Mouse (Mus musculus): Measurements from ENCODE around the gene B3gat1.

B3gat1 gene

DNA sequence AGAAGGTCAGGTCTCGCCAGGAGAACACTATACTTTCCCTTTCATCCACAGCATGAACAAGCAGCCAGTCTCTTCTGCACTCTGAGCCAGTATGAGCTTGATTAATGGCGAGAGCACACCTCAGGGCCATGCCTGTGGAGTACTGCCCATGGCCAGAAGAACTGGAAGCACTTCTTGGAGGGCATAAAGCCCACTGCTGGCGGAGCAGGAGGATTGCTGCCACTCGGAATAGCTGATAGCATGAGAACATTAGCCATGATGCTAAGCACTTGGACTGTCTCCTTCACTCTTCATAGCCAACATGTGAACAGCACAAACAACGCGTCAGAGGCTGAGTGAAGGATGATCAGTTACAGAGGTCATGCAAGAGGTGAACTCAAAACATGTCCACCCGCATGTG lies 44.9 kb downstream of the B3gat1 start:
- DNase-seq: no peak

DNA sequence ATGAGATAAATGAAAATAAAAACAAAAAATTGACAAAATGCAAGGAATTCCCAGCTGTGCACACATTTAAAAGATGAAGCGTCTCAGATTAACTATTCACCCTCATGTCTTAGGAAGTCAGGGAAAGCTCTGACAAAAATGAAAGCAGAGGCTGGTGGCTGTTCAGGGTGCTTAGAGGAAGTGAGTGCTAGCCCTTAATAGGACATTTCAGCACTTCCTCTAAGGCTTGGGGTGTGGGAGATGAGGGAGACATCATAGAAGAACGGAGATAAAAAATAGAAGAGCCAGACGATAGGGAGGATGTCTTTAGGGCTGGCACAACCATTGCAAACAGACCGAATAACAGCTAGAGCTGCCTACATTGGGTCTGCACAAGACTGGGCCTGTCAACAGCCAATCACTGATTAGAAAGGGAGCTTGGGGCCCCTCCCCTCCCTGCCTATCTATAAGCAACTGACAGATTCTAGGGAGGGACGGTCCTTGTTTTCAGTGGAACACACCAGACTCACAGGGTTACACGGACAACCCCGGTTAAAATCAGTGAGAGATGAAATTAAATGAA lies 50.0 kb downstream of the B3gat1 start:
- DNase-seq: no peak

DNA sequence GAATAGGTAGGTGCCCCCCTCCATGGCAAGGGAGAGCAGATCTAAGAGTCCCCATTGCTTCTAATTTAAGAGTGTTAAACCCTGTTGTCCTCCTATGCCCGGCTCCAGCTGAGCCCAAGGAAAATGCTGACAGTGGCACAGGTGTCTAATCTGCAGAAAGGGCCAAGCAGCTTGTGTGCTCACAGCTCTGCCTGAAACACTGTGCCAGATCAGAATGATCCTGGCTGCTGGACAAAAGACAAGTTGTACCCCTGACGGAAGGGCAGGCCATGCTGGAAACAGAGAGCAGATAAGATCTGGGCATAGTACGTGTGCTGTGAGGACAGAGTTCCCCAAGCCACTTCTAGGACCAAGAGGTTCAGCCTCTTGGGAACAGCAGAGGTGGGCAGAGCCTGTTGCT lies 59.3 kb downstream of the B3gat1 start:
- no peak for DNase-seq

DNA sequence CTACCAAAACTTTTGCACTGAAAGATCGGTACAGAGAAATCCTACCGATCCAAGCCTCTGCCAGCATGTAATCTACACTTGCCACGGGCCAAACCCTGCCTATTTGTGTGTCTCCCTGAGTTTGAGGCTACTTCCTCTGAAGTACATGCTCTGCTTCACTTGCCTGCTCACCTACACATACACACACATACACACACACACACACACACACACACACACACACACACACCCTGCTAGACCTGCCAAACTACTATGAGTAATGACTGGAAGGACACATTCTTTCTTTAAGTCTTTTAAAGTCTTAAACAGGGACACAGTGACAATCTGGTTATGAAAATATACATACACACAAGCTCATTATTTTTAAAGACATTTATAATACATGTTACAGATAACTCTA lies 64.7 kb downstream of the B3gat1 start:
- no peak for DNase-seq

- DNase-seq: no peak
Observed at GRCm38 (mm10) chr9:26798731-26799130, 65.2 kb downstream of the B3gat1 start.

GRCm38 (mm10) chr9:26800357-26800756 lies 66.8 kb downstream of the B3gat1 start:
- no peak for DNase-seq

DNA sequence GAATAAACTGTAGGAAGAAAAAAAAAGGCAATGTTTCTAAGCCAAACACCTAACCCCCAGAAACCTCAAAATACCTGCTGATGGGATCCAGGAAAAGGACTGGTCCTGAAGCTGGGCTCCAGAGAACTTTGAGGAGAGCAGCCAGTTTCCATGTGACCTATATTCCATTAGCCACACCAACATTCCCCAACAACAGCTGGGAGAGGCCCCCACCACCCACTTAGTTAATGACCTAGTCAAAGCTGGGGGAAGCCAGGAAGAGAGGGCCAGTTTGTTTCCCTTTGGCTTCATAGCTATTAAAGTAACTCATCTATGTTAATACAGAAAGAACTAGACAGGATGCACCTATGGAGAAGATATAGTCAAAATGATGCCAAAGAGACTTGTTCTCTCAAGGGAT lies 70.8 kb downstream of the B3gat1 start:
- no peak for DNase-seq

- peak; percentile 25 to 36 for DNase-seq
Observed at GRCm38 (mm10) chr9:26805935-26806666, 72.6 kb downstream of the B3gat1 start, which contains the start of gene Glb1l2. TSS of gene Glb1l2 (minus strand) at chr9:26806468.

DNA sequence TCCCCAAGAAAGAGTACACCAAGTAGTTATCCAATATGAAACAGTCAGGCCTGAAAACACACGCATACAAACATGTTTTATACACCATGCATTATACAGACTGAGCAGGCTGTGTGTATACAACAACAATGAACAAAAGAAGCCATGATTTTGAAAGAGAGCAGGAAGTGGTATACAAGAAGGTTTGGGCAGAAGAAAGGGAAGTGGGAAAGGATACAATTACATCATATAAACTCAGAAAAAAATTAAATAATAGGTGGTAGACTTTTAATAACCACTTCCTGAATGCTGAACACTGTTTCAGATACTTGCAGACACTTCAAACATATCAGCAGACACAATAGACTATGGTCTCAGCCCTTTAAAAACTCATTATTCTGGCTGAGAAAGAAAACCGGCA lies 75.2 kb downstream of the B3gat1 start:
- no peak for DNase-seq
